Mouse (Mus musculus) liver, embryonic 16.5 days (tissue): ENCODE measurements around the gene Zswim7. TPM values are rescaled to one million over a fixed set of nuclear protein-coding genes. Genes with fewer than 3 reads are reported as not detected.

ENCODE experiments used
- ATAC-seq: fragments of 200-750 bp; cut with Nextera tagmentation; 2 replicates; pipeline ENCODE4 v1.8.0; 2017; ENCODE audit warnings: low read depth, mild to moderate bottlenecking, moderate number of reproducible peaks, moderate library complexity
- H3K27ac ChIP-seq: fragments of 300-500 bp; sonication (generic); 2 replicates; pipeline ENCODE4 v1.5.1; 2014; ENCODE audit warnings: mild to moderate bottlenecking, low read length
- H3K27me3 ChIP-seq: fragments of 300-500 bp; sonication (generic); 2 replicates; pipeline ENCODE4 v1.6.1; 2014; ENCODE audit warnings: low read depth, low read length, mixed read lengths; ENCODE audit not compliant: control insufficient read depth, insufficient read depth
- H3K36me3 ChIP-seq: fragments of 300-500 bp; sonication (generic); 2 replicates; pipeline ENCODE4 v1.6.1; 2014; ENCODE audit warnings: mild to moderate bottlenecking; ENCODE audit not compliant: control insufficient read depth, insufficient read depth
- H3K4me1 ChIP-seq: fragments of 300-500 bp; sonication (generic); 2 replicates; pipeline ENCODE4 v1.6.1; 2014; ENCODE audit warnings: low read depth, low read length, mixed read lengths; ENCODE audit not compliant: control insufficient read depth
- H3K4me2 ChIP-seq: fragments of 300-500 bp; sonication (generic); 2 replicates; pipeline ENCODE4 v1.6.1; 2014; ENCODE audit warnings: low read depth, low read length, mixed read lengths
- H3K4me3 ChIP-seq: fragments of 300-500 bp; sonication (generic); 2 replicates; pipeline ENCODE4 v1.5.1; 2014; ENCODE audit warnings: low read depth, mild to moderate bottlenecking, low read length
- H3K9ac ChIP-seq: fragments of 300-500 bp; sonication (generic); 2 replicates; pipeline ENCODE4 v1.6.1; 2014; ENCODE audit warnings: low read depth, low read length
- H3K9me3 ChIP-seq: fragments of 300-500 bp; sonication (generic); replicated peaks from 2 replicates; pipeline ENCODE4 v1.6.1; 2016; ENCODE audit warnings: low read length; ENCODE audit not compliant: control insufficient read depth
- WGBS: fragments of 180-500 bp; shearing (Covaris S2); extraction: QIAGEN DNeasy Blood & Tissue Kit; methylation state at CpG from one replicate; pipeline ENCODE4 v1.1.7; 2014; ENCODE audit not compliant: insufficient replicate concordance; 5-methylcytosine and 5-hydroxymethylcytosine counted together
- polyA plus RNA-seq: library from polyadenylated mRNA; unstranded; fragments of >200 nt; fragmentation: Nextera tagmentation; extraction: Ambion mirVana; gene quantifications from 2 replicates; pipeline ENCODE4 v1.2.1, GENCODE M21; 2015

Gene Zswim7
- 7.3 and 8.2 TPM in 2 replicates for polyA plus RNA-seq

DNA sequence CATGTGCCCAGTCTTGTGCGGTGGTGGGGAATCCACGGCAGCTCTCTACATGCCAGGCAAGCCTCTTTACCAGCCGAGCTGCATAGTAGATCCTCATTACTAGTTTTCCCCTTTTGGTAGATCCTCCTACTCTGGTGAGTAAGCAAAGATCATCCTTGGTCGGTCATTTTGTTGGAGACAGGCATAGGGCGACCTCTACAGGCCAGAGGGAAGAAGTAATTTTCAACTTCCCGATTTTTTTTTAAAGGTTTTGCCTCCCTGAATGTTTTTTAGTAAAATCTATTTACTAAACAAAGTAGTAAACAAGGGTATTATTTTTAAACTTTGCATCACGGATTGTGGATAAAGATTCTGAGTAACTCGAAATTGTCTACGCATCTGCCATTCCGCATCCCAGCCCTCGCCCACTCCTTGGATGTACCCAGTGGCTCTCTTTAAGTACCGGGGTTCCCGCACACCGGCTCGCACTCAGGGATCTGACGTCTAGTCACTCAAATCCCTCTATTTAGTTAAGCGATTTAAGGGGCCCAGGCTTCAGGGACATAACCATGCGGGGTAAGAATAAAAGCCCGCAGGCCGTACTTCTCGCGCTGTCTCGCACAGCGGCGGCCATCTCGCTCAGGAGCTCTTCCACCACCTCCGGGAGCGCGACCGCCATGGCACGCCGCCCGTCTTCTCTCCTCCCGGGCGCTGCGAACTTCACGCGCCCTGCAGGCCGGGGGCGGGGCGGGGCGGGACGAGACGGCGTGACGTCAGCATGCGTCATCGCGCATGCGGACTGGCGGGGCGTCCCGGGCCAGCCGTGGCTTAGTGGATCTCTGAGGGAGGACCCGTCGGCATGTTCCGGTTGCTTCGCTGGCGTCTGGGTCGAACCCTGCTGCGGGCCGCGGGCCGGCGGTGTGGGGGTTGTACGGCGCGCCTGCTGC, at the start of gene Zswim7, which contains the start of gene Ttc19:
Gene Zswim7 (minus strand): TSS at position 701 of the 926 bp plus-strand sequence.
Gene Ttc19 (plus strand): TSS at position 799 of the 926 bp plus-strand sequence.
- H3K36me3 ChIP-seq: no peaks in the 10 kb centered on the region
- H3K9me3 ChIP-seq: no peaks in the 10 kb centered on the region
- H3K27me3 ChIP-seq: no peaks in the 10 kb centered on the region
- peak; percentile 96 for ATAC-seq
- WGBS: 0% methylated on average over 61 of the region's 68 CpGs
- H3K9ac ChIP-seq: peak within 1 kb of the TSS; percentile 81
- H3K4me1 ChIP-seq: peaks cover 18% of the 10 kb centered on the region
- peak within 1 kb of the TSS; percentile 98 for H3K4me2 ChIP-seq
- H3K27ac ChIP-seq: peak within 1 kb of the TSS; percentile 91
- peak within 1 kb of the TSS; percentile 87 for H3K4me3 ChIP-seq

DNA sequence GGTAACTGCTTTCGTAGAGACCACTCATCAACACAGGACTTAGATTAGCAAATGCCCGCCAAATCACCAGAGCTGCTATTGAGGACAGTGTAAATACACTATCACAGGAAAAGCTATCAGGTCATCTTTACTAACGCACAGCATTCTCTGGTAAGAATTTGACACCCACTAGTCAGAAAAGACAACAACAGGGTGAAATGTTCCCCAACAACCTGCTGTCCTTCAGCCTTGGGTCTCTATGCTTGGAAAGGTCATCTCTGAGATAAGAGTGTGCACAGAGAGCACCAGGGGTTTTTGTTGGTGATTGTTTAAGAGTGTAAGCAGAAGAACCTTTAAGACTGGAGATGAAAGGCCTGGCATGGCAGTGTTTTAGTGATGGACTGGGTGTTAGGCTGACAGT, 42.5 kb upstream of the Zswim7 start:
- no peak for ATAC-seq
- Histone ChIP-seq H3K4me2 (no peak overlapping the region), H3K4me1 (no peaks in the 10 kb centered on the region), H3K27ac (no peak overlapping the region), H3K9me3 (no peaks in the 10 kb centered on the region), H3K4me3 (no peak overlapping the region), H3K9ac (no peak overlapping the region), H3K27me3 (no peaks in the 10 kb centered on the region), H3K36me3 (peaks cover 43% of the 10 kb centered on the region)
- WGBS: 81% methylated on average over 3 of the region's 3 CpGs

DNA sequence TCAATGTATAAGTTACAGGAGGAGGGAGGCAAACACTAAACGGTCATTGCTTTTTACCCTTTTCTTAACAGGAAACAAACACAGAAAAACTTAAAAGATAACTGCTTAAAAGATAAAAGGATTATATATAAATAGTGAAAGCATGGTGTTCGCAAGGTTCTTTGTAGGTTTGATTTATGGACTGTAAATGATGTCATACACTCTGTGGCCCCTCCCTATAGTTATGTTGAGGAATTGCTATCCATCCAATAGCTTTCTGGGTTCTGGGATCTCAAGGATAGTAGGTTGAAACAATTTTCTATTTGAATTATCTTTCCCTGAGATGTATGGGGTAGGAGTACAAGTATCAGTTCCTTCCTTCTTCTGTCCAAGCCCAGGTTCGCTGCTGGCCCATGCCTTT, 38.9 kb upstream of the Zswim7 start:
- no peaks in the 10 kb centered on the region for H3K27me3 ChIP-seq
- H3K36me3 ChIP-seq: peaks cover 36% of the 10 kb centered on the region
- WGBS: 80% methylated on average over 3 of the region's 3 CpGs
- H3K27ac ChIP-seq: no peak overlapping the region
- H3K9ac ChIP-seq: no peak overlapping the region
- no peak overlapping the region for H3K4me3 ChIP-seq
- no peaks in the 10 kb centered on the region for H3K4me1 ChIP-seq
- ATAC-seq: no peak
- H3K4me2 ChIP-seq: no peak overlapping the region
- no peaks in the 10 kb centered on the region for H3K9me3 ChIP-seq

DNA sequence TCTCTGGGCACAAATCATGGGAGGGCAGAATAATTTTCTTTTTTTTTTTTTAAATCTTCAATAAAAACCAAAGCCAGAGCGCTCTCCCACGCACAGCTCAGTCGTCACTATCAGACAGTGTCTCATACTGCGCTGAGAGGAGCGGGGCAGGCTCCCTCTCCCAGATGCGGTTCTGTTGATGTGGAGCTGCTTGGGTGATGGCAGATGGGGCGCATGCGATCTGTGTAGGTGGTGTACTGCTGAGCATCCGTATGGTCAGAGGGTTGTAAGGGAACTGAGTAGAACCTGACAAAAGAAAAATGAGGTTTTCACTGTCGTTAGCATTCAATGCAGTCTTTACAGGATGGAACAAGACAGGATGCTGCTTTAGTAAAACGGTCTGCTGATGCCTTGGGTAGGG, 36.6 kb upstream of the Zswim7 start:
- ATAC-seq: no peak
- WGBS: 83% methylated on average over 11 of the region's 11 CpGs

DNA sequence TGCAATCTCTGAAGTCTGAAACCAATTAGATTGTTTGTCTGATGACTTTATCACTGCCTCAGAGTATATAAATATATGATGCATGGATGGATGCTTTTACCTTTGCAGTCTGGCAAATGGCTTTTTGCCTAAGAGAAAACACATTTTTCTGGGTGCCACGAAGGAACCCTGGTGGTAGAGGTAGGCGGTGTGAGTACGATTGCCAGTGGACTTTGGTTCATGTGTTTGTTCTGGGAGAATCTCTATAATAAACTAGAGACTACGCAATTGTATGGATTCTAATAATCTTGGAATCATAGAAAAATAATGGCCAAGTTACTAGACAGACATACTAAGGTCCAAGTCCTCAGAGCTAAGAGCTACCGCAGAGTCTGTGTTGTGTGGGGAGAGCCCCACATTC, 33.8 kb upstream of the Zswim7 start:
- Histone ChIP-seq H3K9me3 (no peaks in the 10 kb centered on the region), H3K9ac (no peak overlapping the region), H3K4me3 (no peak overlapping the region), H3K27me3 (no peaks in the 10 kb centered on the region), H3K4me1 (no peaks in the 10 kb centered on the region), H3K4me2 (no peak overlapping the region), H3K36me3 (peaks cover 24% of the 10 kb centered on the region), H3K27ac (no peak overlapping the region)
- 85% methylated on average over 5 of the region's 5 CpGs for WGBS
- ATAC-seq: no peak

More for the DNA sequence above, 36.6 kb upstream of the Zswim7 start:
- Histone ChIP-seq H3K9me3 (no peaks in the 10 kb centered on the region), H3K4me1 (no peaks in the 10 kb centered on the region), H3K4me3 (no peak overlapping the region), H3K27me3 (no peaks in the 10 kb centered on the region), H3K27ac (no peak overlapping the region), H3K36me3 (peaks cover 37% of the 10 kb centered on the region), H3K9ac (no peak overlapping the region), H3K4me2 (no peak overlapping the region)

DNA sequence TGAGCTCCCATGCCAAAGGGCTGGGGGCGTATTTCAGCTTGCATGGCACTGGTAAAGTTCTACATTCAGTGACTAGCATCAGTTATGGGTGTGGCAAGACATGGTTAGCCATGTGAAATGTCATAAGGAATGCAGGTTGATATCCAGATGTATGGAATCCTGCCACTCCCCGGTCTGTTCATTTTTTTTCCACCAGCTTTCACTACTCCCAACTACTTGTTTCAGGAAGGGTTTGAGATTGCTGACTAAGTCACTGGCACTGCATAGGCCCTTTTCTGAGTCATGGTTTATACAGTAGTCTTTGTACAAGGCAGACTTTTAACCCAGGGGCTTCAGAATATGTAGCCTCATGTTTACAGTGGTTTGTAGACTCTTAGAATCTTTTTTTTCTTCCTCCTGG, 28.1 kb upstream of the Zswim7 start:
- no peaks in the 10 kb centered on the region for H3K4me1 ChIP-seq
- no peak overlapping the region for H3K27ac ChIP-seq
- no peak overlapping the region for H3K4me2 ChIP-seq
- WGBS: 77% methylated on average over 2 of the region's 2 CpGs
- H3K27me3 ChIP-seq: no peaks in the 10 kb centered on the region
- H3K36me3 ChIP-seq: peaks cover 6% of the 10 kb centered on the region
- H3K9me3 ChIP-seq: no peaks in the 10 kb centered on the region
- no peak for ATAC-seq
- no peak overlapping the region for H3K9ac ChIP-seq
- no peak overlapping the region for H3K4me3 ChIP-seq

DNA sequence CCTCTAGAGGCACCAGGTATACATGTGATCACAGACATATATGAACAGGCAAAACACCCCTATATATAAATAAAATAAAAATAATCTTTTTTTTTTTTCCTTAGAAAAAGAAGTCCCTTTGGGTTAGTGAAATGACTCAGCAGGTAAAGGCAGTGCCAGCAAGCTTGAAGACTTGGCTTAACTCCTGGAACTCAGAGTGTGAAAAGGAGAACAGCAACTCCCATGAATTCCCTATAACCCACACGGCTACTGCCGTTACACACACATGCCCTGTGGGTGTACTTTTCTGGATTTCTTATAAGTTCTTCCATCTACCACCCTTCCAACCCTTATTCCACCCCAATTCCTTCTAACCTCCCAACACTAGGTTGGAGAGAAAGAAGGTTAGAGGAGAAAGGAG, 24.7 kb upstream of the Zswim7 start:
- Histone ChIP-seq H3K4me1 (no peaks in the 10 kb centered on the region), H3K9ac (no peak overlapping the region), H3K4me3 (no peak overlapping the region), H3K4me2 (no peak overlapping the region), H3K27ac (no peak overlapping the region), H3K27me3 (no peaks in the 10 kb centered on the region), H3K9me3 (no peaks in the 10 kb centered on the region), H3K36me3 (no peaks in the 10 kb centered on the region; the same call in 1 of the 2 replicates)
- 81% methylated on average over 2 of the region's 2 CpGs for WGBS
- ATAC-seq: no peak

DNA sequence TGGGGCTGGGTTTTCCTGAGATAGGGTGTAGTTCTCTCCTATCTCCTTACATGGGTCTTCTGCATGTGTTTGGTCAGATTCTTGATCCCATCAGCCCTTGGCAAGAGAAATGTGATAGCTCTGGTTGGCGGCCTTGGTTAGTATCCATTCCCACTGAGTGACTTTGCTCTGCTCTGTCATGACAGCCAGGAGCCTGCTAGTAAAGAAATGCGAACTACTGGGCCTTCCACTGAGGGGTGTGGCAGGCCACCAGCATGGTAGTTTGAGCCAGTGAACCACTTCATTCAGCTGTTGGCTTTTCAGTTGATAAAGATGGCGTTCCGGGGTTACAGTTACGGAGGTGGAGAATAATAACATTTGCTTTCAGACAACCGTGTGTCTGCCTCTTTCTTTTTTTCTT, 17.7 kb upstream of the Zswim7 start:
- H3K4me1 ChIP-seq: no peaks in the 10 kb centered on the region
- no peak overlapping the region for H3K4me3 ChIP-seq
- H3K27ac ChIP-seq: no peak overlapping the region
- no peak for ATAC-seq
- 69% methylated on average over 6 of the region's 6 CpGs for WGBS
- H3K4me2 ChIP-seq: no peak overlapping the region
- no peaks in the 10 kb centered on the region for H3K27me3 ChIP-seq
- no peaks in the 10 kb centered on the region for H3K9me3 ChIP-seq
- no peak overlapping the region for H3K9ac ChIP-seq
- no peaks in the 10 kb centered on the region for H3K36me3 ChIP-seq

DNA sequence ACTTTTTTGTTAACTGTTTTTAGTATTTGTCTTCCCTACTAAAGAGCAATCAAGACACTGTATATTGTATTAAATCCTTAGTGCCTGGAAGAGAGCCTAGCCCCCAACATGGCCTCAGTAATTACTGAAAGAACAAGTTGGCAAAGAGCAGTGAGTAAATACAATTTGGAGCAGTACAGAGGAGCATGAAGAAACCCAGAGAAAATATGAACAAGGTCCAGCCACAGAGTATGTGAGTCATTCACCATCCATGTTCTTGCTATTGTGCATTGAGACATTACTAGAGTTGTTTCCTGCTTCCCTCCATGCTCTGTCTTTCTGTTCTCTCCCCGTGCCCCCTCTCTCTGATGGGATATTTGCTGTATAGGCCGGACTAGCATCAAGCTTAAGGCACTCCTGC, 12.9 kb upstream of the Zswim7 start:
- no peak for ATAC-seq
- WGBS: 72% methylated on average over 2 of the region's 2 CpGs
- no peaks in the 10 kb centered on the region for H3K4me1 ChIP-seq

More for the DNA sequence above, 12.9 kb upstream of the Zswim7 start:
- no peak overlapping the region for H3K4me2 ChIP-seq
- no peak overlapping the region for H3K9ac ChIP-seq
- no peaks in the 10 kb centered on the region for H3K9me3 ChIP-seq
- no peak overlapping the region for H3K27ac ChIP-seq
- H3K4me3 ChIP-seq: no peak overlapping the region
- no peaks in the 10 kb centered on the region for H3K27me3 ChIP-seq
- no peaks in the 10 kb centered on the region for H3K36me3 ChIP-seq
